ENCODE assay signal across 20 mouse cellular contexts in the genomic region with DNA sequence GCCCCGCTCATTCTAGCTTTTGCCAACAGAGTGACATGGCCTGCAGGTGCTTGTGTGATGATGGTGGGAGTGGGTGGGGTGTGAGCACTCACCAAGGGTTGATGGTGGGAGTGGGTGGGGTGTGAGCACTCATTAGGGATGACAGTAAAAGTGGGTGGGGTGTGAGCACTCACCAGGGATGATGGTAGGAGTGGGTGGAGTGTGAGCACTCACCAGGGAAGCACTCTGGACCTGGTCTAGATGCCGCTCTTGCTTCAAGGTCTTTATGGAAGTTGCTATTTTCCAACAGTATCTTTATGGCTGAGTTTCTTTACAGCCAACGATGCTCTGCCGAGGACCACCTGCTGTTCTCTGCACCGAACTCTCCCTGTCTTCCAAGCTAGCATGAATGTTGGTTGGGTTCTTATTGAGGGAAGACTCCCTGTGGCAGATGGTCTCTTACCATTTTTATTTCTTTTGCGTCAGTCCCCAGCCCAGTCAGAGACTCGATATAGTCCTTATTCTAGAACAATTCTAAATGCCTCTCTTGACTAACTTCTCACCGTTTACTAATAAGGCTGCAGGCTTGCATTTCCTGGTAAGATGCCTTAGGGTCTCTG.
DNase-seq lines count a peak whose midpoint lies in the region; TF ChIP-seq lines count a peak whose summit lies in the region.
"Had no signal": no experiment of that assay in that cellular context is flagged by ENCODE, and none has a peak within 500 bp of the region (broad histone marks: within the 10 kb centered on the region; RNA-seq: fewer than 3 reads in every experiment).

No protein-coding gene starts in this region.

- no peak for TF ChIP-seq POLR2A in cerebellum, adult 2 months (IDR thresholded peaks at IDR 0.05; ENCODE audit: borderline replicate concordance, insufficient read depth, low read length)

- H3K4me1 ChIP-seq in cerebellum, adult 2 months (ENCODE audit: control insufficient read depth, insufficient read depth, low read length), result peaks cover 24% of the 10 kb centered on the region

- no peaks in the 10 kb centered on the region for H3K27me3 ChIP-seq in cerebellum, adult 2 months (ENCODE audit: control insufficient read depth, insufficient read depth, low read length)
- H3K27me3 ChIP-seq: forebrain, embryonic 13.5 days; heart, embryonic 13.5 days; hindbrain, embryonic 15.5 days had no signal

- H3K27ac ChIP-seq in cerebellum, adult 2 months (ENCODE audit: insufficient read depth, low read length), result peak overlapping the region; percentile 46; the same call in 1 of the 2 replicates
- peak overlapping the region; percentile 51 for H3K27ac ChIP-seq in layer of hippocampus, adult 2 months
- H3K27ac ChIP-seq: embryonic facial prominence, embryonic 10.5 days; forebrain, embryonic 13.5 days; heart, embryonic 13.5 days; hindbrain, embryonic 15.5 days had no signal

- no peak for TF ChIP-seq CTCF in cerebellum, adult 2 months (IDR thresholded peaks at IDR 0.05; ENCODE audit: borderline replicate concordance, insufficient read depth, low read depth, low read length)
- TF ChIP-seq CTCF in layer of hippocampus, adult 2 months (conservative IDR thresholded peaks at IDR 0.05), result no peak

- no peak overlapping the region for H3K4me3 ChIP-seq in cerebellum, adult 2 months (replicated peaks; ENCODE audit: insufficient read depth, low read depth, low read length)
- no peak overlapping the region for H3K4me3 ChIP-seq in layer of hippocampus, adult 2 months
- H3K4me3 ChIP-seq: embryonic facial prominence, embryonic 10.5 days; forebrain, embryonic 13.5 days; heart, embryonic 13.5 days; hindbrain, embryonic 15.5 days had no signal

- 28% methylated on average over 8 of the region's 8 CpGs for WGBS in cerebellum, adult 2 months

- no peak for DNase-seq in cerebellum, adult 2 months
- DNase-seq in cerebellum, postnatal 14 days, result no peak
- DNase-seq in layer of hippocampus, adult 2 months (ENCODE audit: low spot score in 2 of 2), result no peak
- no peak for DNase-seq in layer of hippocampus, adult 9-11 months
- DNase-seq in right cerebral cortex, adult 18-20 months, result peak; percentile 67
- DNase-seq in right cerebral cortex, postnatal 14 days, result no peak
- peak; percentile 78 for DNase-seq in telencephalon, adult 2 months (ENCODE audit: low read depth, low spot score)
- DNase-seq: adrenal gland, adult 8-10 months; adrenal gland, postnatal 36 days; B cell, adult 2 months; cerebellum, adult 11 months; cerebellum, adult 9-10 months; cerebellum, postnatal 36 days; forebrain, postnatal 0 days; gastrocnemius, postnatal 14 days; heart, postnatal 36 days had no signal

Comparison
In these comparisons a context has a peak if more than half of its experiments do, and no peak if none do; other contexts are left out.
1. DNase-seq: peak in right cerebral cortex, adult 18-20 months (single experiment) and telencephalon, adult 2 months (single experiment); none in cerebellum, adult 2 months (0 of 2), cerebellum, postnatal 14 days (0 of 2), layer of hippocampus, adult 2 months (0 of 2), layer of hippocampus, adult 9-11 months (single experiment) and right cerebral cortex, postnatal 14 days (single experiment).